Mouse (Mus musculus) kidney, postnatal 14 days (tissue): ENCODE measurements at regions not wholly inside any gene's neighbourhood (a gene's known extent, or its start where the extent isn't known, plus 50 kb on each side); places are given as distances from the start of the nearest gene placed in this dataset.
A peak's percentile ranks its signal among the peaks of the same experiment; 100 is the strongest.
"Not testable (repeated sequence)": the region's sequence is repeated elsewhere in the genome, so short reads cannot be mapped to it uniquely, and the experiment has no call there.

Source experiments
- DNase-seq: peaks from one replicate; pipeline ENCODE4 v3.0.0; 2022; ENCODE audit warnings: mixed read lengths

GRCm38 (mm10) chr3:147814080-147814650, 962.0 kb downstream of the Ttll7 start:
- DNase-seq: no peak

- DNase-seq: no peak
These were observed 950.4 kb downstream of the Ttll7 start for GRCm38 (mm10) chr3:147802546-147802945.

- peak; percentile 2 for DNase-seq
These were observed 944.4 kb downstream of the Ttll7 start for GRCm38 (mm10) chr3:147796524-147796923.

GRCm38 (mm10) chr3:147795116-147795515, 942.9 kb downstream of the Ttll7 start:
- DNase-seq: no peak

- DNase-seq: no peak
These were observed 934.4 kb downstream of the Ttll7 start for GRCm38 (mm10) chr3:147786555-147786954.

GRCm38 (mm10) chr3:147750842-147751191, 898.6 kb downstream of the Ttll7 start:
- DNase-seq: no peak

GRCm38 (mm10) chr3:147749939-147750841, 898.0 kb downstream of the Ttll7 start:
- DNase-seq: no peak

GRCm38 (mm10) chr3:147749442-147749841, 897.3 kb downstream of the Ttll7 start:
- DNase-seq: no peak

GRCm38 (mm10) chr3:147736673-147737439, 884.7 kb downstream of the Ttll7 start:
- DNase-seq: no peak

- no peak for DNase-seq
These were observed 864.2 kb downstream of the Ttll7 start for GRCm38 (mm10) chr3:147716391-147716790.

- no peak for DNase-seq
These were observed 855.2 kb downstream of the Ttll7 start for GRCm38 (mm10) chr3:147707401-147707801.

GRCm38 (mm10) chr3:147683730-147684129, 831.6 kb downstream of the Ttll7 start:
- DNase-seq: no peak

GRCm38 (mm10) chr3:147680299-147680698, 828.1 kb downstream of the Ttll7 start:
- no peak for DNase-seq

- DNase-seq: no peak
These were observed 810.4 kb downstream of the Ttll7 start for GRCm38 (mm10) chr3:147662572-147662971.

GRCm38 (mm10) chr3:147652849-147653248, 800.7 kb downstream of the Ttll7 start:
- DNase-seq: no peak

GRCm38 (mm10) chr3:147635486-147635885, 783.3 kb downstream of the Ttll7 start:
- not testable (repeated sequence) for DNase-seq

- no peak for DNase-seq
These were observed 779.0 kb downstream of the Ttll7 start for GRCm38 (mm10) chr3:147631151-147631550.

GRCm38 (mm10) chr3:147583697-147584315, 731.6 kb downstream of the Ttll7 start:
- DNase-seq: peak; percentile 15

GRCm38 (mm10) chr3:147571850-147572249, 719.7 kb downstream of the Ttll7 start:
- DNase-seq: no peak

- DNase-seq: no peak
These were observed 693.3 kb downstream of the Ttll7 start for GRCm38 (mm10) chr3:147545329-147546006.

GRCm38 (mm10) chr3:147542285-147542684, 690.1 kb downstream of the Ttll7 start:
- no peak for DNase-seq

GRCm38 (mm10) chr3:147537584-147537983, 685.4 kb downstream of the Ttll7 start:
- DNase-seq: no peak
